Mouse (Mus musculus): ENCODE measurements at regions not wholly inside any gene's neighbourhood (a gene's known extent, or its start where the extent isn't known, plus 50 kb on each side); places are given as distances from the start of the nearest gene placed in this dataset.
"Not testable (repeated sequence)": the region's sequence is repeated elsewhere in the genome, so short reads cannot be mapped to it uniquely, and the experiment has no call there.

DNA sequence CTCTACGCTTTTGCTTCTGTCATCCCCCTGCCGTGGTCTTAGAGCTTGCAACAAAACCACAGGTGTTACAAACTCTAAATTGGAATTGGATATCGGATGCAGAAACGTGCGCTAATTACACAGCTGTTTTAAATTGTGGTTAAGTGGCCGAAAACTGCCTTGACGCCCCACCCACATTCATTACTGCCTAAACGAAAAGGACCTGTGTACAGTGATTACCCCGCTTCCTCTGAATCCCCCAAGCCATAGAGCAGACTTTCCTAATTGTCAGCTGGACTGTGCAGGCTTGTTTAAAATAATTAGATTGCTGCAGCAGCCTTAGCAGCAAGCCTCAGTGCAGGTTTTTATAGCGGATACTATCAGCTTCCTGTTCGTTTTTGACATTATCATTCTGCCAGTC, 94.7 kb downstream of the Cxxc4 start:
- DNase-seq, result no peak

DNA sequence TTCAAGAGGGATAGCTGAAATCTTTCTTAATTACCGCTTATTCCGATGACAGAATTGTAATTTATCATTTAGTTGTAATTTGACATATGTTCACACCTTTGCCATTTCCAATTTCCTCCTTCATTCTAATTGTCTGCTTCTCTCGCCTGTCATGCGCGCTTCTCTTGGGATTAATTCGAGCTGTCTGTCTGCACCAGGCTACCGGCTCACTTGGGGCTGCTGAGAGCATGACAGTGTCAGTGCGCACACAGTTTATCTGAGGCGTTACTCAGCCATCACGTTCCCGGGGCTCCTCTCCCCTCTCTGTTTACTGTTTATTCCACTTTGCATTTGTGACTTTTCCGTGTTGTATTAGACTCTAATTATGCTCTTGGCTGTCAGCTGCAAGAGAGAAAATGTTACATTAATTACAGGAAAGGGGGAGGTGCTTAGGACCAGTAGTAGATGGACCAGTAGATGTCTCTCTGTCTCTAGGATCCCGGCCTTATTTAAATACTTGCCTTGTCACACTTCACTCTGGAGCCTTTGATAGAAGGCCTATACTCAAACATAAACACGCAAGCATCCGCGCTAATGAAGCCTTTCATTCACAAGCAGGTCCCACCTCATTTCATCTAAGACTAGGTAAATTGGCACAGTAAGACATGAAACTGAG, 95.3 kb downstream of the Cxxc4 start:
- DNase-seq, result no peak

DNA sequence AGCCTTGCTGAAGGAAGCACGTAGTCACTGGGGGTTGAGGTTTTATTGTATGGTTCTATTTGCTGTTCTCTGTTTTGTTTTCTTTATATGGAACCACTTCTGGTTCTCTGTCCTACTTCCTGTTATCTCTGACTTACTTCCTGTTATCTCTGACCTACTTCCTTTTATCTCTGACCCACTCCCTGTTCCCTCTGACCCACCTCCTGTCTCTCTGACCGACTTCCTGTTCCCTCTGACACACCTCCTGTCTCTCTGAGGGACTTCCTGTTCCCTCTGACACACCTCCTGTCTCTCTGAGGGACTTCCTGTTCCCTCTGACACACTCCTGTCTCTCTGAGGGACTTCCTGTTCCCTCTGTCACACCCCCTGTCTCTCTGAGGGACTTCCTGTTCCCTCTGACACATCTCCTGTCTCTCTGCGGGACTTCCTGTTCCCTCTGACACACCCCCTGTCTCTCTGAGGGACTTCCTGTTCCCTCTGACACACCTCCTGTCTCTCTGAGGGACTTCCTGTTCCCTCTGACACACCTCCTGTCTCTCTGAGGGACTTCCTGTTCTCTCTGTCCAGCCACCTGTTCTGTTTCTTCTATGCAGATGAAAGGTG, 102.9 kb downstream of the Cxxc4 start:
- not testable (repeated sequence) for DNase-seq

GRCm38 (mm10) chr3:134365948-134366347, 129.7 kb downstream of the Cxxc4 start:
- no peak for DNase-seq

- DNase-seq, result no peak
Observed at GRCm38 (mm10) chr3:134366761-134367160, 130.5 kb downstream of the Cxxc4 start.

DNA sequence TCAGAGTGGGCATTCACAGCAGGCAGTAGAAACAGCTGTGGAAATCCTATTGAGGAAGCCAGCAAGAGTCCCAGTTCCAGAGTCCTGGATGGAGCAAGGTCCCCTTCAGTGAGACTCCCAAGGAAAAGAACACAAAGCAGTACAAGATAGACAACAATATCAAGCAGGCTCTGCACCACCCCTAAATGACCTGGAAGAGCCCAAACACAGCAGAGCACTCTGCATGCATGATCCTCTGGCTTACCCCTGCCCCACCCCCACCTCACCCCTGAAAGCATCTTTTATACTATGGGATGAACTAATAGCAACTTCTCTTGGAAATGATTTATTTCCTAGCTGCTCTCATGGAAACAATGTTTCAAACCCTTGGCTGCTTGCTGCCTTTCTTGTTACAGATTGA, 132.3 kb downstream of the Cxxc4 start:
- DNase-seq, result no peak

- DNase-seq, result no peak
Observed at GRCm38 (mm10) chr3:134369126-134369525, 132.8 kb downstream of the Cxxc4 start.

- no peak for DNase-seq
Observed at GRCm38 (mm10) chr3:134379549-134379948, 143.3 kb downstream of the Cxxc4 start.

DNA sequence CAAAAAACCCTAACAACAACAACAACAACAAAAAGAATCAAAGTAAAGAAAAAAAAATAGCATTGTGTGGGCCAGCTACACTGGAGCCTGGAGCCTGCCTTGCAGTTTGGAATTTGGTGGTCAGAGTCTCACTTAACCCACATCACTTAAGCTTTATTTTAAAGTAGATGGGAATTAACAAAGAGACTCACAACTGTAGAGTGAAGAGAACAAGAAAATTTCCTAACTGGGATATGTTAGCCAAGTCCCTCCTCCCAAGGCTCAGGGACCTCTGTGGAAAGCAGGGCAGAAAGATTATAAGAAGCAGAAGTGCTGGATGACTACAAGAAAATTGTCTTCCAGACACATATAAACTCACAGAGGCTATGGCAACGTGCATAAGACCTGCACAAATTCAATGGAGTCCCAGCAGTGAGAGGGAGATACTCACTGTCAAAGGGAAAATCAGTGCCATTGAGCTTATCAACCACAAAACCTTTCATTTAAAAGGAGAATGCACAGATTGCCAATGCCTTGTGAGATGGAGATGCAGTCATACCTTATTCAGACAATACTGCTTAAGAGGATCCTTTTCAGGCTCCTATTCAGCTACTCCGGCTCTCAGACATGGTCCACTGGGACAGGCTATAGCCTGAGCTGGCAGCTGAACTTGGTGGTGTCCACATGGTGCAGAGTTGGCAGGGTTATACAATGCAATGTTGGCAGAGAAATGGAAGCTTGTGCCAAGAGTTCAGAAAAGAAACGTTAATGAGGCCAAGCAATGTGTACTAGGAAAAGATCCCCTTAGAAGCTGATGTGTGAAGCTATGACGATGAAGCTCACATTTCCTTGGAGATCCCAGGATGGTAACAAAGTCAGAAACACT, 154.4 kb downstream of the Cxxc4 start:
- DNase-seq, result peak; percentile 3

- no peak for DNase-seq
Observed at GRCm38 (mm10) chr3:134400395-134401090, 164.3 kb downstream of the Cxxc4 start.

DNA sequence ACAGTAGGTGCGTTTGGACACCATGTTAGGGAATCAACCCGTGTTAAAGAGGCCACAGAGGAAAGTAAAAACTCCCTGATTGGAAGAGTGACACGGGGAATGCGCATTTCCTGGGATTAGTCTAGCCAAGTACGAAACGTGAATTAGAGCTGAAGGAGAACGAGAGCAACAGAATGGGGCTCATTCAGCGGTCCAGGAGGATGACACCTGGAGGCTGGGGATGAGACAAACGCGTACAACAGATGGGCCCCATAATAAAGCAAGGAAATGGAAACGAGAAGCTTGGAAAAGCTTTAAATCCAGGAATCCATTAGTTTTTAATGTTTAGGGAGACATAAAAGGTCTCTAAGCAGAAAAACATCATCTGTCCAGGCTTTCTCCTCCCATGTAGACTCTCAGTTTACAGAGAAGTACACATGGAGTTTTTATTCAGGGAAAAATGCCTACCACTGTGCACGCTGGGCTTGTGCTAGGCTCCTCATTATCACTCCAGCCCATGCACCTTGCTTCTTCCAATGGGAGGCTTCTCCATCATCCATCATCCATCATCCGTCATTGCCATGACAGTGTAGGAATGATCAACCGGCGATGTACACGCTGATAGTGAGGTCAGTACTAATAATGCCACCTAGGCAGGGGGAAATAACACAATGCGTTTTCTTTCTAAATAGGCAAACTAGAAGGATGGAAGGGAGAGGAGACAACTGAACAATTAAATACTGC, 179.5 kb downstream of the Cxxc4 start:
- no peak for DNase-seq

DNA sequence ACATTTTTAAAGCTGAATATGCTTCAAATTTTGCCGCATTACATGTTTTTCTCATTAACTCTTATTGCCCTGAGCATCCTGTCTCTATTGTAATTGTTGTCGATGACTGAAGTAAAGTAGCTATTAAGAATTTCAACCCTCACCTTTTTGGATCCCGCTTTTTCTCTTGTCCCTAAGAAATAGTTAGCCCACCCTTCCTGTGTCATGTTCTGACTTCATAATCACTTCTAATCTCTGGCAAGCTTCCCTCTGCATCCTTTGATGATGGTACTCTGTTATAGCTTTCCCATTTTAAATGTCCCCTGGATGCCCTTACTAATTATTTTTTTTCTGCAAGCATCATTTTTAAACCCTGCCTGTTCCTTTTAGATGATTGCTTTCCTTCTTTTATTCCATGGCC, 191.3 kb downstream of the Cxxc4 start:
- DNase-seq, result no peak

GRCm38 (mm10) chr3:134466611-134467010, 230.3 kb downstream of the Cxxc4 start:
- DNase-seq, result no peak

GRCm38 (mm10) chr3:134487280-134487679, 251.0 kb downstream of the Cxxc4 start:
- DNase-seq, result no peak

DNA sequence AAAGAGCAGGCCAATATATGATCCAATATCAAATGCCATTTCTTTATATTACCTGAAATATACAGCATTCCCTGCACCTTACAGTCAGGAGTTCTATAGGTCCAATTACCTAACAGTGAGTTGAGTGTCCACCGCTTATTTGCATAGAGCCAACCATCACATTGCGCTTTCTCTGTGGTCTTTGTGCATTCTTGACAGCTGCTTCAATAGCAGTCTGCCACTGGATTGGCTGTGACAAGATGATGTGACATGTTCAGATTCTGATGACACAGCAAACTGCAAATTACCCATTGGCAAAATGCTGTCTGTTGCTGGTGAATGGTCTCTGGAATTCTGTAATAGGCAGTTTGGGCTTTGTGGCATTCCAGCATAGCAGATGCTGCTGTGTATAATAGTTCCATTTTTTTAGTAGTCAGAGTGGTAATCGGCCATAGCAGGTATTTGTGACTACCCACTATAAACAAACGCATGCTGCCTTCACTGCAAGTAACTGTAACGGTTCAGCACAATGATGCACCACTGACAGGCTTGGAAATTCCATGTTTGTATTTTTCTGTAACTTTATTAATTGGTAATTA, 253.8 kb downstream of the Cxxc4 start:
- no peak for DNase-seq

- no peak for DNase-seq
Observed at GRCm38 (mm10) chr3:134509702-134510101, 273.4 kb downstream of the Cxxc4 start.

DNA sequence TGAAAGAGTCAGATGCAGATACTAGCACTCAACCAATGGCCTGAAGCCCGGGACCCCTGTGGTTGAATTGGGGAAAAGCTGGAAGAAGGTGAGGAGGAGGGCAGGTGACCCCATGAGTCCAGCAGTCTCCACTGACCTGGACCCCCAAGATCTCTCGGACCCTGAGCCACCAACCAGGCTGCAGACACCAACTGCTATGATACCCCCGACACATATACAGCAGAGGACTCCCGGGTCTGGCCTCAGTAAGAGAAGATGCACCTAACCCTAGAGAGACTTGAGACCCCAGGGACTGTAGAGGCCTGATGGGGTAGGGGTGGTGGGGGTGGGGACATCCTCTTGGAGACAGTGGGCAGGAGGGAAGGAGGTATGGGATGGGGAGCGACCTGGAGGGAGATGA, 289.5 kb downstream of the Cxxc4 start:
- no peak for DNase-seq

- no peak for DNase-seq
Observed at GRCm38 (mm10) chr3:134560144-134560543, 268.7 kb upstream of the Tacr3 start.

DNA sequence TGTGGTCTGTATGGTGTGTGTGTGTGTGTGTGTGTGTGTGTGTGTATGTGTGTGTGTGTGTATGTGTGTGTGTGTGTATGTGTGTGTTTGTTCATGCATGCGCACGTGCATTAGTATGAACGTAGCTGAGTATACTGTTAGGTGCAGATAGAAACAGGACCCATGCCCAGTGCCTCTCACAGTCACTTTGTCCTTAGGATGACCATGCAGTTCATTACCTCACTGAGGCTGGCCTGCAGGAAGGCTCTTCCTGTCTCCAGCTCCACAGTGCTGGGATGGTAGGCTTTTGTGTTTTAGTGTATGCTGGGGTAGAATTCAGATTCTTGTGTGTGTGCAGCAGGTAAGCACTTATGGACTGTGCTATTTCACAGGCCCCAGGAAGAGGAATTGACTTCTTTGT, 250.0 kb upstream of the Tacr3 start:
- no peak for DNase-seq

GRCm38 (mm10) chr3:134588630-134589029, 240.2 kb upstream of the Tacr3 start:
- DNase-seq, result no peak

GRCm38 (mm10) chr3:134602919-134603318, 225.9 kb upstream of the Tacr3 start:
- DNase-seq, result no peak

DNA sequence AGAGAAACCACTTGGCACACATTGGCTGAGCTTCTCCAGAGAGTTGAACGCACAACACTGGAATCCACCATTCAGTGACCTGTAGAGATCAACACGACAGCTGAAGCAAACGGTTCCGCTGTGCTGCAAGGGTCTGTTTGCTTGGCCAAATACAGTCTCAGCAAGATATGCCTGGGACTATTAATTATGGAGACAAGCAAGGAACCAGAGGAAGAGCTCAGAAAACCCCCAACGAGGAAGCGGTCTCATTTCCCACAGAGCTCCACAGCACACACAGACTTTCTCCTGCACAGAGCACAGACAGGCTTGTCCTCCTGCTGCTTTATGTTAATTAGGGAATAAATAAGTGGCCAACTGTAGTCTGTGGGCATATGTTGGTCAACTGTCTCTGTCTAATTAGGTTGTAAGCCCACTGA, 223.4 kb upstream of the Tacr3 start:
- no peak for DNase-seq

Data from kidney, adult 9 months (tissue).